8 mouse cellular contexts compared by ENCODE assay signal in genomic region chr11:72041768-72042607, GRCm38 (mm10). TPM values are rescaled to one million over a fixed set of nuclear protein-coding genes. Genes with fewer than 3 reads are reported as not detected.
A peak's percentile ranks its signal among the peaks of the same experiment; 100 is the strongest.
DNase-seq lines count a peak whose midpoint lies in the region; ATAC-seq lines count a peak whose summit lies in the region.

Gene Pimreg, plus strand, starts transcription at chr11:72042032.

- 0 out of 2 replicates have a peak within 1 kb of the TSS, but pooled peaks have one; percentile 31 for H3K27ac ChIP-seq in hindbrain, embryonic 16.5 days (ENCODE audit: low read depth, low read length)

- peak; percentile 68 for DNase-seq in T-cell, adult 2 months (ENCODE audit: low spot score)
- DNase-seq in cerebellum, postnatal 14 days = peak; percentile 90 to 92
- peak; percentile 62 for DNase-seq in gastrocnemius, adult 18-20 months (ENCODE audit: low spot score)
- DNase-seq in left cerebral cortex, postnatal 10 days (ENCODE audit: extremely low spot score in 1 of 2, low spot score in 2 of 2) = peak; percentile 87 to 92
- peak; percentile 88 for DNase-seq in right cerebral cortex, postnatal 14 days
- peak; percentile 59 to 72 for DNase-seq in urinary bladder, postnatal 36 days (ENCODE audit: low spot score in 2 of 2)

- no peaks in the 10 kb centered on the region for H3K36me3 ChIP-seq in hindbrain, embryonic 16.5 days (ENCODE audit: control insufficient read depth, insufficient read depth, low read length)

- H3K9ac ChIP-seq in hindbrain, embryonic 16.5 days (ENCODE audit: low read depth, low read length) = peak within 1 kb of the TSS; percentile 64

- H3K4me3 ChIP-seq in hindbrain, embryonic 16.5 days (ENCODE audit: low read length) = peak within 1 kb of the TSS; percentile 68

- H3K27me3 ChIP-seq in hindbrain, embryonic 16.5 days (replicated peaks; ENCODE audit: control insufficient read depth, insufficient read depth, low read length) = no peaks in the 10 kb centered on the region

- ATAC-seq in hindbrain, embryonic 16.5 days = peak; percentile 92
- peak; percentile 86 for ATAC-seq in megakaryocyte progenitor cell, adult 5-6 weeks (replicated peaks; ENCODE audit: poor library complexity)

- peaks cover 25% of the 10 kb centered on the region for H3K4me1 ChIP-seq in hindbrain, embryonic 16.5 days (ENCODE audit: control insufficient read depth, insufficient read depth, low read depth, low read length)

- no peaks in the 10 kb centered on the region for H3K9me3 ChIP-seq in hindbrain, embryonic 16.5 days (ENCODE audit: control insufficient read depth, low read length)

- H3K4me2 ChIP-seq in hindbrain, embryonic 16.5 days (ENCODE audit: low read length) = peak within 1 kb of the TSS; percentile 90

- intact Hi-C loops in left cerebral cortex, postnatal 10 days (cut with DNase I) = no loop called here

- under 1% methylated on average over 52 of the region's 52 CpGs for WGBS in hindbrain, embryonic 16.5 days

RNA-seq across cellular contexts. Expression of gene Pimreg, which starts in this region (rescaled TPM):
- total RNA-seq in gastrocnemius, adult 18-20 months (2021) = not detected
- 33.5 and 38.5 TPM in 2 replicates for polyA plus RNA-seq in hindbrain, embryonic 16.5 days (2015; fragmentation: Nextera tagmentation; extraction: Ambion mirVana)
- total RNA-seq in left cerebral cortex, postnatal 10 days (2021) = 1 to 10 TPM; 2.8 to 3.7 TPM
- total RNA-seq in megakaryocyte progenitor cell, adult 5-6 weeks (2015) = 20.4 and 21.5 TPM in 2 replicates
- 13.7 and 14.3 TPM in 2 replicates for total RNA-seq in megakaryocyte progenitor cell, adult 5-6 weeks (2017)

Comparison
In these comparisons a context has a peak if more than half of its experiments do, and no peak if none do; other contexts are left out.
1. Peak in every context shown above with its lines: DNase-seq, ATAC-seq, H3K4me3 ChIP-seq and H3K27ac ChIP-seq.
2. Peak in DNase-seq in gastrocnemius, adult 18-20 months; RNA of the gene not detected or under 1 TPM.